Mouse (Mus musculus): ENCODE results near the gene Fgfr4.

- TF ChIP-seq CTCF (IDR thresholded peaks at IDR 0.05; ENCODE audit: control insufficient read depth, insufficient read depth, insufficient read length) (no peak), USF1 (IDR thresholded peaks at IDR 0.05; ENCODE audit: low read depth) (no peak), MYOG (IDR thresholded peaks at IDR 0.05; ENCODE audit: control insufficient read depth, extremely low read depth, insufficient read length) (no peak), MAX (IDR thresholded peaks at IDR 0.05) (no peak)
These were observed 9.9 kb downstream of the Fgfr4 start for GRCm38 (mm10) chr13:55162365-55162764.

All from C2C12 (cell line).